Comparison of ENCODE assay signal across 22 mouse cellular contexts in the genomic region with DNA sequence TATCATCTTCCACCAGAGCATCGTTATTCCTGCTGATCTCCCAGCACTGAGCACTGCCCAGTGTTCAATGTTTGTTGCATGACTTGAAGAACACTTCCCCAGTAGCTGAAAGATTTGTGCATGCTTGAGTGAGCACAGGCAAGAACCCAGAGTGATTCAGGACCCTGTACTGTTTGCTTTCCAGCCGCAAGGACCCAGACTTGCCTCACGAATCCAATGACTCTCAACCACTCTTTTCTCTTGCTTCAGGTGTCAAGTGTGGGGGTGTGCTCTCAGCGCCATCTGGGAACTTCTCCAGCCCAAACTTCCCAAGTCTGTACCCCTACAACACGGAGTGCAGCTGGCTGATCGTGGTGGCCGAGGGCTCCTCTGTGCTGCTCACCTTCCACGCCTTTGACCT. TPM values are rescaled to one million over a fixed set of nuclear protein-coding genes. Genes with fewer than 3 reads are reported as not detected.
"Had no signal": no experiment of that assay in that cellular context is flagged by ENCODE, and none has a peak within 500 bp of the region (broad histone marks: within the 10 kb centered on the region; RNA-seq: fewer than 3 reads in every experiment).

No protein-coding gene starts in this region.

- DNase-seq: kidney, adult 18-20 months; kidney, adult 9 months; kidney, postnatal 14 days; kidney, postnatal 4 days; left cerebral cortex, postnatal 4 days; liver; midbrain, embryonic 14.5 days; thymus, adult 18-20 months; thymus, postnatal 36 days had no signal

- H3K9me3 ChIP-seq: limb, embryonic 13.5 days; liver, embryonic 12.5 days; liver, embryonic 15.5 days; lung, embryonic 15.5 days; megakaryocyte, embryonic 14.5 days; neural tube, embryonic 13.5 days had no signal

- H3K4me1 ChIP-seq: liver, embryonic 12.5 days; liver, embryonic 15.5 days; lung, embryonic 15.5 days had no signal

- H3K4me2 ChIP-seq: limb, embryonic 13.5 days; liver, embryonic 12.5 days; liver, embryonic 15.5 days; lung, embryonic 15.5 days; midbrain, embryonic 11.5 days; neural tube, embryonic 13.5 days had no signal

- H3K9ac ChIP-seq: limb, embryonic 13.5 days; liver, embryonic 12.5 days; liver, embryonic 15.5 days; lung, embryonic 15.5 days; neural tube, embryonic 13.5 days had no signal

- H3K4me3 ChIP-seq: limb, embryonic 13.5 days; liver, embryonic 12.5 days; liver, embryonic 15.5 days; lung, embryonic 15.5 days; megakaryocyte, embryonic 14.5 days; neural tube, embryonic 13.5 days had no signal

- H3K27me3 ChIP-seq: limb, embryonic 13.5 days; liver, embryonic 15.5 days; lung, embryonic 15.5 days; neural tube, embryonic 13.5 days had no signal

- H3K27ac ChIP-seq: limb, embryonic 13.5 days; liver, embryonic 12.5 days; liver, embryonic 15.5 days; lung, embryonic 15.5 days; neural tube, embryonic 13.5 days had no signal

- H3K36me3 ChIP-seq: limb, embryonic 13.5 days; liver, embryonic 12.5 days; liver, embryonic 15.5 days; lung, embryonic 15.5 days; neural tube, embryonic 13.5 days had no signal

- ATAC-seq: intestine, embryonic 16.5 days; liver, embryonic 12.5 days had no signal

RNA-seq across cellular contexts. Expression of gene Cdcp2, which starts 5.5 kb away (rescaled TPM):
- polyA plus RNA-seq: intestine, embryonic 16.5 days; liver, embryonic 12.5 days; liver, embryonic 15.5 days; lung, embryonic 15.5 days; midbrain, embryonic 14.5 days; neural tube, embryonic 13.5 days; small intestine, adult 2 months; spleen, adult 2 months; stomach, embryonic 16.5 days; testis, adult 2 months; urinary bladder, adult 2 months had no signal
